Mouse (Mus musculus): Measurements from ENCODE around the gene Nog.

DNA sequence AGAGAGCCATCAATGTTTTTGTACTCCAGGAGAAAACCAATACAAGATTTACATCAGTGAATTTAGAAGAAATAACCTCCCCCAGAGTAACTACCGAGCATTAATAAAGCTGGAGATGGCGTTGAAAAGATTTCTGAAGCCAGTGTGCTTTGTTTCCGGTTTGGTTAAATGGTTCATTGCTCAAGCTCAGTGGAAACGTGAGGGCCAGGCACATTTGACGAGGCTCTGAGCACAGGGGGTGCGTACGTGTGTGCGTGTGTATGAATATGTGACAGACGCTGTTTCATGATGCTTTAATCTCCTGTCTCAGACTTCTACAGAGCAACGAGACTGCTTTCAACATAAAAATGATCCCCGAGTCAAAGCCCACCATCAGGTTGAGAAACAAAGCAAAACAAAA is 8.1 kb upstream of the Nog start:
- no peak for TF ChIP-seq CTCF (IDR thresholded peaks at IDR 0.05; ENCODE audit: borderline replicate concordance, insufficient read depth, low read length)
- TF ChIP-seq POLR2A (IDR thresholded peaks at IDR 0.05; ENCODE audit: low read depth, low read length), result no peak

All from embryonic fibroblast, embryonic 13.5 days (primary cell).